Mouse (Mus musculus): Measurements from ENCODE around the gene Miox. TPM values are rescaled to one million over a fixed set of nuclear protein-coding genes. Genes with fewer than 3 reads are reported as not detected.

Gene Miox
- polyA plus RNA-seq, 1 experiment from 2014 or later: 7.1 TPM

Small RNA genes within 50 kb of the gene (microRNA-seq; reads per million reads assigned to microRNA genes)
- gene Mir6959: 1.3 reads per million

Other genes with a start within 250 kb of the Miox start
- 18.0 and 19.9 TPM in 2 replicates for gene Selenoo, start 245.3 kb upstream of the Miox start, polyA plus RNA-seq (2015; fragmentation: Nextera tagmentation; extraction: Ambion mirVana)
- 13.8 and 16.0 TPM in 2 replicates for gene Tubgcp6, start 211.3 kb upstream of the Miox start, polyA plus RNA-seq (2015; fragmentation: Nextera tagmentation; extraction: Ambion mirVana)
- 17.8 and 19.3 TPM in 2 replicates for gene Hdac10, start 205.7 kb upstream of the Miox start, polyA plus RNA-seq (2015; fragmentation: Nextera tagmentation; extraction: Ambion mirVana)
- gene Mapk12, start 193.7 kb upstream of the Miox start, polyA plus RNA-seq (2015; fragmentation: Nextera tagmentation; extraction: Ambion mirVana): 14.8 and 16.7 TPM in 2 replicates
- gene Mapk11, start 184.8 kb upstream of the Miox start, polyA plus RNA-seq (2015; fragmentation: Nextera tagmentation; extraction: Ambion mirVana): 15.4 and 16.5 TPM in 2 replicates
- 138 and 160 TPM in 2 replicates for gene Plxnb2, start 153.6 kb upstream of the Miox start, polyA plus RNA-seq (2015; fragmentation: Nextera tagmentation; extraction: Ambion mirVana)
- gene Dennd6b, start 137.9 kb upstream of the Miox start, polyA plus RNA-seq (2015; fragmentation: Nextera tagmentation; extraction: Ambion mirVana): 17.0 and 19.2 TPM in 2 replicates
- 22.7 and 26.9 TPM in 2 replicates for gene Ppp6r2, start 122.8 kb upstream of the Miox start, polyA plus RNA-seq (2015; fragmentation: Nextera tagmentation; extraction: Ambion mirVana)
- 42.6 and 51.4 TPM in 2 replicates for gene Sbf1, start 19.1 kb upstream of the Miox start, polyA plus RNA-seq (2015; fragmentation: Nextera tagmentation; extraction: Ambion mirVana)
- 0.71 and 0.74 TPM in 2 replicates for gene Adm2, start 11.7 kb upstream of the Miox start, polyA plus RNA-seq (2015; fragmentation: Nextera tagmentation; extraction: Ambion mirVana)
- gene Lmf2, start 21.3 kb downstream of the Miox start, polyA plus RNA-seq (2015; fragmentation: Nextera tagmentation; extraction: Ambion mirVana): 54.1 and 67.9 TPM in 2 replicates
- 147 and 155 TPM in 2 replicates for gene Ncaph2, start 21.3 kb downstream of the Miox start, polyA plus RNA-seq (2015; fragmentation: Nextera tagmentation; extraction: Ambion mirVana)
- 7.9 and 8.2 TPM in 2 replicates for gene Sco2, start 39.4 kb downstream of the Miox start, polyA plus RNA-seq (2015; fragmentation: Nextera tagmentation; extraction: Ambion mirVana)
- 1.3 and 1.4 TPM in 2 replicates for gene Tymp, start 42.6 kb downstream of the Miox start, polyA plus RNA-seq (2015; fragmentation: Nextera tagmentation; extraction: Ambion mirVana)
- 0.82 and 0.83 TPM in 2 replicates for gene Odf3b, start 44.9 kb downstream of the Miox start, polyA plus RNA-seq (2015; fragmentation: Nextera tagmentation; extraction: Ambion mirVana)
- gene Klhdc7b, start 50.5 kb downstream of the Miox start, polyA plus RNA-seq (2015; fragmentation: Nextera tagmentation; extraction: Ambion mirVana): not detected in 2 replicates
- gene Syce3, start 76.1 kb downstream of the Miox start, polyA plus RNA-seq (2015; fragmentation: Nextera tagmentation; extraction: Ambion mirVana): not detected in 2 replicates
- 3.9 and 4.4 TPM in 2 replicates for gene Cpt1b, start 91.5 kb downstream of the Miox start, polyA plus RNA-seq (2015; fragmentation: Nextera tagmentation; extraction: Ambion mirVana)
- 3.7 and 3.8 TPM in 2 replicates for gene C730034F03Rik, start 95.2 kb downstream of the Miox start, polyA plus RNA-seq (2015; fragmentation: Nextera tagmentation; extraction: Ambion mirVana)
- 0.15 TPM in 1 of 2 replicates, not detected in the other for gene Gm44502, start 95.3 kb downstream of the Miox start, polyA plus RNA-seq (2015; fragmentation: Nextera tagmentation; extraction: Ambion mirVana)
- gene Chkb, start 95.5 kb downstream of the Miox start, polyA plus RNA-seq (2015; fragmentation: Nextera tagmentation; extraction: Ambion mirVana): 57.2 and 62.0 TPM in 2 replicates
- 0.77 and 1.7 TPM in 2 replicates for gene Mapk8ip2, start 119.5 kb downstream of the Miox start, polyA plus RNA-seq (2015; fragmentation: Nextera tagmentation; extraction: Ambion mirVana)
- 14.4 and 18.7 TPM in 2 replicates for gene Arsa, start 143.0 kb downstream of the Miox start, polyA plus RNA-seq (2015; fragmentation: Nextera tagmentation; extraction: Ambion mirVana)
- gene Shank3, start 165.2 kb downstream of the Miox start, polyA plus RNA-seq (2015; fragmentation: Nextera tagmentation; extraction: Ambion mirVana): 1.8 and 2.2 TPM in 2 replicates
- gene Acr, start 233.9 kb downstream of the Miox start, polyA plus RNA-seq (2015; fragmentation: Nextera tagmentation; extraction: Ambion mirVana): 0.22 and 0.27 TPM in 2 replicates

All from kidney, embryonic 15.5 days (tissue).